ENCODE assay signal across 21 mouse cellular contexts in genomic region chr8:122038076-122038475, GRCm38 (mm10).
DNase-seq lines count a peak whose midpoint lies in the region; ATAC-seq and TF ChIP-seq lines count a peak whose summit lies in the region.
"Had no signal": no experiment of that assay in that cellular context is flagged by ENCODE, and none has a peak within 500 bp of the region (broad histone marks: within the 10 kb centered on the region; RNA-seq: fewer than 3 reads in every experiment).

No protein-coding gene starts in this region.

- TF ChIP-seq CTCF in gastrocnemius, adult 2 months (IDR thresholded peaks at IDR 0.05): no peak

- H3K9ac ChIP-seq in hindbrain, embryonic 16.5 days (ENCODE audit: low read depth, low read length): no peak overlapping the region
- H3K9ac ChIP-seq: embryonic facial prominence, embryonic 12.5 days; hindbrain, embryonic 13.5 days; intestine, embryonic 15.5 days had no signal

- no peak overlapping the region for H3K4me3 ChIP-seq in gastrocnemius, adult 2 months
- H3K4me3 ChIP-seq in hindbrain, embryonic 16.5 days (ENCODE audit: low read length): no peak overlapping the region
- H3K4me3 ChIP-seq: embryonic facial prominence, embryonic 12.5 days; hindbrain, embryonic 13.5 days; intestine, embryonic 15.5 days had no signal

- ATAC-seq in hindbrain, embryonic 16.5 days: no peak
- ATAC-seq: CD4-positive, CD25-positive, alpha-beta regulatory T cell, adult 4 months; forebrain, embryonic 16.5 days; intestine, embryonic 15.5 days had no signal

- H3K27me3 ChIP-seq in hindbrain, embryonic 16.5 days (replicated peaks; ENCODE audit: control insufficient read depth, insufficient read depth, low read length): no peaks in the 10 kb centered on the region; the same call in 1 of the 2 replicates
- H3K27me3 ChIP-seq: embryonic facial prominence, embryonic 12.5 days had no signal

- H3K4me2 ChIP-seq in hindbrain, embryonic 16.5 days (ENCODE audit: low read length): no peak overlapping the region
- H3K4me2 ChIP-seq: embryonic facial prominence, embryonic 12.5 days; hindbrain, embryonic 13.5 days; intestine, embryonic 15.5 days had no signal

- H3K27ac ChIP-seq in gastrocnemius, adult 2 months: peak overlapping the region; percentile 59
- H3K27ac ChIP-seq in hindbrain, embryonic 16.5 days (ENCODE audit: low read depth, low read length): no peak overlapping the region
- H3K27ac ChIP-seq: embryonic facial prominence, embryonic 12.5 days; hindbrain, embryonic 13.5 days; intestine, embryonic 15.5 days had no signal

- intact Hi-C loops in gastrocnemius, adult 2 months (cut with DNase I): loop anchor here (5.0 kb wide), 2 partner anchors 46 to 79 kb away; no protein-coding TSS in a partner anchor

- H3K4me1 ChIP-seq in hindbrain, embryonic 16.5 days (ENCODE audit: control insufficient read depth, insufficient read depth, low read depth, low read length): no peaks in the 10 kb centered on the region

- H3K36me3 ChIP-seq in hindbrain, embryonic 16.5 days (ENCODE audit: control insufficient read depth, insufficient read depth, low read length): no peaks in the 10 kb centered on the region
- H3K36me3 ChIP-seq: embryonic facial prominence, embryonic 12.5 days; G1E; hindbrain, embryonic 13.5 days; intestine, embryonic 15.5 days had no signal

- peak; percentile 53 for DNase-seq in gastrocnemius, adult 2 months
- no peak for DNase-seq in gastrocnemius, postnatal 10 days
- peak; percentile 58 for DNase-seq in MN1 (ENCODE audit: low spot score)
- DNase-seq in adrenal gland, postnatal 14 days: peak; percentile 62
- DNase-seq in lung, postnatal 25 days (ENCODE audit: low spot score): no peak
- no peak for DNase-seq in lung, postnatal 36 days
- DNase-seq: cerebellum, adult 11 months; cerebellum, adult 8-10 months; cerebellum, postnatal 14 days; embryo, embryonic 11 days; gastrocnemius, postnatal 25 days; heart, postnatal 10 days; heart, postnatal 4 days; kidney, adult 8-10 months had no signal

- no peaks in the 10 kb centered on the region for H3K9me3 ChIP-seq in hindbrain, embryonic 16.5 days (ENCODE audit: control insufficient read depth, low read length)
- H3K9me3 ChIP-seq: embryonic facial prominence, embryonic 12.5 days; G1E; hindbrain, embryonic 13.5 days; intestine, embryonic 15.5 days had no signal

- 89% methylated on average over 6 of the region's 6 CpGs for WGBS in hindbrain, embryonic 16.5 days

Comparison
In these comparisons a context has a peak if more than half of its experiments do, and no peak if none do; other contexts are left out.
1. DNase-seq: peak in gastrocnemius, adult 2 months (single experiment), MN1 (single experiment) and adrenal gland, postnatal 14 days (single experiment); none in gastrocnemius, postnatal 10 days (single experiment), lung, postnatal 25 days (single experiment) and lung, postnatal 36 days (single experiment).